Mouse (Mus musculus) embryonic fibroblast, embryonic 13.5 days (primary cell): ENCODE data around the gene Gnpnat1.

Experiments
- CTCF ChIP-seq: IDR thresholded peaks from 2 replicates; pipeline ENCODE4 v1.5.1; 2011; ENCODE audit warnings: mild to moderate bottlenecking, control low read depth, low read length, moderate library complexity, borderline replicate concordance; ENCODE audit not compliant: insufficient read depth
- POLR2A ChIP-seq: IDR thresholded peaks from 2 replicates; pipeline ENCODE4 v1.6.1; 2011; ENCODE audit warnings: low read depth, mild to moderate bottlenecking, control low read depth, low read length, moderate library complexity

GRCm38 (mm10) chr14:45430066-45430842 lies 25.5 kb upstream of the Gnpnat1 start:
- no peak for TF ChIP-seq POLR2A
- no peak for TF ChIP-seq CTCF
